Mouse (Mus musculus): ENCODE measurements around the gene Cmip.

The Cmip gene

GRCm38 (mm10) chr8:117465250-117465649 lies 208.4 kb downstream of the Cmip start:
- peak; percentile 52 for DNase-seq (ENCODE audit: low spot score)

GRCm38 (mm10) chr8:117467466-117467865 lies 210.6 kb downstream of the Cmip start:
- no peak for DNase-seq (ENCODE audit: low spot score)

DNA sequence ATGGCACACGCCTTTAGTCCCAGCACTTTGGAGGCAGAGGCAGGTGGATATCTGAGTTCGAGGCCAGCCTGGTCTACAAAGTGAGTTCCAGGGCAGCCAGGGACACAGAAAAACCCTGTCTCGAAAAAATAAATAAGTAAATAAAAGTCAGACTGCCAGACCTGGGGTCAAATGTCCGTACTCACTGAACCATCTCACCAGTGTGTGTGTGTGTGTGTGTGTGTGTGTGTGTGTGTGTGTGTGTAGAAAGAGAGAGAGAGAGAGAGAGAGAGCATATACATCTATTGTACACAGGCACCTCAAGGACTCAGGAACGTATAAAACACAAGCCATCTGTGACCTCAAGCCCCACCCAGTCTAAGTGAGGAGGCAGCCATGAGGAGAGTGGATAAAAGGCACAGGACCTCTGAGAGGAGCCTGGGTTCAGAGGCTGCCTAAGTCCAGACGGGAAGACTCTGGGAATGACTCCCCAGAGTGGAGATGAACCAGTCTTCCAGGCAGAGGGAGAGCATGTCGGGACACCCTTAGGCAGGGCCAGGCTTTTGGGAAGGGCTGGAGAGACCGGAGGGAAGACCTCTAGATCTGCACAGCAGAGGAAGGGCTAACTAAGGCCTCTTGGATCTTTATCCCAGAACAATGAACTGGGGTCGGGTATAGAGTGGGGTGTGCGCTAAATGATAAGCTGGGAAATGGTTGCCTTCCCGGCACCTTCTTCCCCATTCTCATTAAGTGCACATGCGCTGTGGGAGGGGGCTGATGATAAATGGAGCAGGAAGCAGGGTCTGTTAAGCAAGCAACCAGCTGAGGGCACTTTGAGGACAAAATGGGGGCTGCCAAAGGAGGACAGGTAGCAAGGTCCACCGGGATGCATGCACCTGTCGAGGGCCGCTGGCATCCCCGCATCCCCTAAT lies 212.8 kb downstream of the Cmip start:
- DNase-seq (ENCODE audit: low spot score), result no peak

GRCm38 (mm10) chr8:117470342-117470781 lies 213.5 kb downstream of the Cmip start:
- peak; percentile 70 for DNase-seq (ENCODE audit: low spot score)

DNA sequence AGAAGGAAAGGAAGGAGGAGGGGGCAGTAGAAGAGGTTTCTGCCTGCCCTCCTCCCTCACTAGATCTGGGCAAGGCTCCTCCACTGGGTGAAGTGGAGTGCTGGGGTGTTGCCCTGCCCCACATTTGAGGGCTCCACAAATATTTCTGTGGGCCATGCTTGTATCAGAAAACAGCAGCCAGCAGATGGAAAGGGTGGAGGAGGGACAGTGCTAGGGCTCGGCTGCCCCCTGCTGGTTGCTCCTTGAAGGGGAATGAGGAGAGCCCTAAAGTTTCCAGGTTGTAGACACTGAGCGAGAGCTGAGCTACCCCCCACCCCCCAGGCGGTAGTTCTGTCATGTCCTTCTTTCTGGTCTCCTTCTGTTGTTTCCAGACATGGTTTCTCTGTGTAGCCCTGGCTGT lies 214.3 kb downstream of the Cmip start:
- DNase-seq (ENCODE audit: low spot score), result peak; percentile 34

DNA sequence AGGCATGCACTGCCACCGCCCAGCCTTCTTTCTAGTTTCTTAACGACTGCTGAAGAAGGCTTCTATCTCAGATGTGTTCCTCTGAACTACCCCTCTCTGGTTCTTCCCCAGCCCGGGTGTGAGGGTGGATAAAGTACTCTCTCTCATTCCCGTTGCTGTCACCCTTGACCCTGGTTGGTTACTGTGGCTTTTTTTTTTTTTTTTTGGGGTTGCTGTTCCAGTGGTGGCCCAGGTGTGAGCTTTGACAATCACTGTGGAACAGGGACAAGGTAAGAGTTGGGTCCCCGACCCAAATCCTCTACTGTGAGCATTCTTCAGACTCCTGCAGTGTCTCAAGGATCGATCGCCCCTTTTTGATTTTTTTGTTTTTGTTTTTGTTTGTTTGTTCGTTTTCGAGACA lies 214.8 kb downstream of the Cmip start:
- DNase-seq (ENCODE audit: low spot score), result no peak

DNA sequence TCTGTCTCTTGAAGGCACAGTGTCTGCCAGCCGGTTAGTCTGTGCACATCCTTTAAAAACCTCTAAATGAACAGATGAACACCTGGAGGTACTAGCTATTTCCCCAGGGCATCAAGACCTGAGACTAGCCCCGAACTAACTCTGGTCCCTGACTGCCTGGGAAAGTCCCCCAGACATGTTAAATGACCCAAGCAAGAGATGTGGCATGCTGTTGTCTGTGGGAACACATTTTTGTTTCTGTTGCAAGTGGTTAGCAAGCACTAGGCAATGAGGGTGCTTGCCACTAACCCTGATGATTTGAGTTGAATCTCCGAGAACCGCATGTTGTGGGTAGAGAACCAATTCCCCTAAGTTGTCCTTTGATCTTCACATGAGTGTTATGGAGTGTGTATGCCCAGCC lies 215.5 kb downstream of the Cmip start:
- no peak for DNase-seq (ENCODE audit: low spot score)

DNA sequence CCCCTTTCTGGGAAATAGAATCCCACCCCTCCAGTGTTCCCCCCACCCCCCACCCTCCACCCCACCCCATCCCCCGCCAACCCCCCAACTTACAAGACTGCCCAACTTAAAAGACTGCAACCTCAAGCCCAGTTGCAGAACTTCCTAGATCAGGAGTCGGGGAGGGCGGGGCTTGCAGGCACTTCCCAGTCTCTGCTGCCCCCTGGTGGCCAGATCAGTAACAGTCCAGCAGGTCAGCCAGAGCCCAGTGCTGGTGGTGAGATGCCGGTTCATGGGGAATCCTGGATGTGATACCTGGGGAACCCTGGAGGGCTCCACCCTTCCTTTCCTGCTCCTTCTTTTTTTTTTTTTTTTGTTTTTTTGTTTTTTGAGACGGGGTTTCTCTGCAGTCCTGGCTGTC lies 218.1 kb downstream of the Cmip start:
- DNase-seq (ENCODE audit: low spot score), result peak; percentile 81

GRCm38 (mm10) chr8:117475819-117476218 lies 219.0 kb downstream of the Cmip start:
- DNase-seq (ENCODE audit: low spot score), result no peak

- no peak for DNase-seq (ENCODE audit: low spot score)
Measured at GRCm38 (mm10) chr8:117478082-117478481, 221.2 kb downstream of the Cmip start.

DNA sequence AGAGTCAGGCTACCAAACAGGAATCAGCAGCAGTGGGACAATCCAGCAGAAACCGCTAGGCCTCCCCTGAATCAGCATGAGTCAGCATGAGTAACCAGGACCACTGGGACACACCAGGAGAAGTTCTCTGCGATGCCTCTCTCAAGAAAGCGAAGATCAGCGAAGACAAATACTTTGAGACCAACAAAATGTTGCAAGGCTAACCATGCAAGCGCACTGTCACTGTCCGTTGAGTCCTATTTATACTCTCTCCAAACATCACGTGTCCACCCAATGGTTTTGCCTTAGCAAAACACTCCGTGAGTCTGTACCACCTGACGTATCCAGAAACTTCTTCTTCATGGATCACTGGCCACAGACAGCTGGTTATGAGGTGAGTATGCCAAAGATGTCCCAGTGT lies 223.1 kb downstream of the Cmip start:
- no peak for DNase-seq (ENCODE audit: low spot score)

DNA sequence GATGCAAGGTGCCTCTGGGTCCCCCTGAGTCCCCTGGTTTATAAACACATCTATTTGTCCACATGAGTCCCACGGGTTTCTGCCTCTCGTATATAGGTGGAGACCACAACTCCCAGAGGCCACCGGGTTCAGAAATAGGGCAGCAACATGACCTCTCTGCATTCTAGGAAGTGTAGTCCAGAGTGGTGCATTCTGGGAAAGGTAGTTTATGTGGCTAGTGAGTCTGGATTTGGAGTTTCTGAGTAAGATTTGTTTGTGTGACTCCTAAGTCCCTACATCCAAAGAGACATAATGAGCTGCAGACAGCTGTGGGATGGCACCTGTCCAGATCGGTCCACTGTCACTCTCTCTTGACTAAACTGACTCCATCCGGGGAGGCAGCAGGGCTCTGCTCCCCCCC lies 223.7 kb downstream of the Cmip start:
- DNase-seq (ENCODE audit: low spot score), result no peak

GRCm38 (mm10) chr8:117481830-117482229 lies 225.0 kb downstream of the Cmip start:
- no peak for DNase-seq (ENCODE audit: low spot score)

GRCm38 (mm10) chr8:117484731-117485130 lies 227.9 kb downstream of the Cmip start:
- no peak for DNase-seq (ENCODE audit: low spot score)

- no peak for DNase-seq (ENCODE audit: low spot score)
Measured at GRCm38 (mm10) chr8:117485316-117485715, 228.5 kb downstream of the Cmip start.

DNA sequence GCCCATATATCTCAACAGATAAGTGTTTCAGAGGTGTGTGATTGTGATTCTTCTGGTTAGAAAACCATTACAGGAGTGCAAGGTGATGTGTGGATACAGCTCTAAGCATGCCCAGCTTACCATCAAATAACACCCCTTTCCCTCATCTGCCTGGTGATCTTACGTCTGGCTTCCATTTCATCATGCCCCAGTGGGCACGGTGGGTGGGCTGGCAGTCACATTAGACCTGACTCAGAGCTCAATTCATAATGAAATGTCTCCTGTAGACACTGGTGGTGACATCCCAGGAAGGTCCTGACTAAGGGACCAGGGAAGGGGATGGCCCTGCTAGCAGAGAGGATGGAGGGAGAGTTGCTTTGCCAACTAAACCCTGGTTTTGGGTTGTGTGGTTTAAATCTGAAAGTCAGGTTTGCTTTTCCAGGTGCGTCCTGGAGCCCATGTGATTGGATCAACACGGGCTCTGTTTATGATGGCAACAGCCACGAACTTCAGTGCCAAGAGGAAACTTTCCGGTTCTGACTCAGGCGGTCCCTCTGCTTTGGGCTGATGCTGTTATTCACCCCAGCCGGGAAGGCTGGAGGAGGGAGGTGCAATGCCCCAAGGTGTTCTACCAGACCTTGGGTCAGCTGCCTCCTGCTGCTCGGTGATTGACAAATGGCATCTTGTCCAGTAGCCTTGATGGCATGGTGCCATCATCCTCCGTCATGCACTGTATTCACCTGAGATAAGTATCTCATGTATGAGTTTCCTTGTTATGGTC lies 231.6 kb downstream of the Cmip start:
- DNase-seq (ENCODE audit: low spot score), result no peak

- DNase-seq (ENCODE audit: low spot score), result no peak
Measured at GRCm38 (mm10) chr8:117493543-117493942, 236.7 kb downstream of the Cmip start.

DNA sequence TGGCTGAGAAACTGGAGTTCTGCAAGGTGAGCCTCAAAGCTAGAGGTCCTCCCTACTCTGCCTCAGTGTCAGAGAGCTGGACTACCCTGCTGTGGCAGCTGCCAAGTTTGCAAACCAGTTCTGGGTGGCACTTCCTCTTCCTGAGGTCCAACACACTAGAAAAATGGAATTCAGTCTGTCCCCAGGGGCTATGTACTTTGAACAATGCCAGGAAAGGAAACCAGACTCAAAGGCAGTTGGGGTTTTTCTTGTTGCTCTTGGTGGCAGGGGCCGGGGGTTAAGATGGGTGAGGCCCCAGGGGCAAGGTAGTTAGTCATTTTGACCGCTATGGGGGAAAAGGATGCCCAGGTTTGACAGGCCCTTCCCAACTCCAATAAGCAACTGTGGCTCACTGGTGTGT lies 238.0 kb downstream of the Cmip start:
- no peak for DNase-seq (ENCODE audit: low spot score)

DNA sequence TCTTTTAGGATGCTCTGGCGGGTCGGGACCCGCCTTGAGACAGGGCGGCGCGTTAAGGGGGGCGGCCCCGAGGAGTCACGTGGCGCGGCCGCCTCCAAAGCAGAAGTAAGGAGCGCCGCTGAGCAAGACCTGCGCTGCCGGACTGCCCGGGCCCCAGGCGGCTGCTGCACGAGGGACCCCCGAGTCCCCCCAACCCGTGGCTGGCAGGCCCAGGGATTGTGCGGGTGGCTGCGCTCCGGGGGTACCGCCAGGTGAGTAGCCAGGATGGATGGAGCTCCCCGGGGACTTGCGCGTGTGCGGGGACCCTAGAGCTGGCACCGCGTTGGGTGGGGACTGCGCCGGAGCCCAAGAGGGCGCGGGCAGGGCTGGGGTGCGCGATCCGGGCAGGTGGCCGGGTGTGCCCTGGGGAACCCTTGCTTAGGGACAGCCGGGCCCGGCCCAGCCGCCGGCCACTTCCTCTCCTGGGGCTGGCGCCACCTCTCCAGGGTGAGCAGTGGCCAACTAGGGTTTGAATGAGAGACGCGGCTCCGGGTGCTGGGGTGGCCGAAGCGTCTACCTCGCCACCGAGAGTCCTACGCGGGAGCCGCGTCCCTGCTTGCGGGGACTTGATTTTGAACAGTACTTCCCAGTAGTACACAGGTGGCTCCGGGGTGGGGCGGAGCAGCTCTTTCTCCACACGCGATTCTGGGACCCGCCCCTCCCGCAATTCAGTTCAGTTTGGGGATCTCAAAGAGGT lies 241.5 kb downstream of the Cmip start, which contains the start of gene Plcg2:
Gene Plcg2, plus strand, starts transcription at position 113 of the 736 bp plus-strand sequence.
- DNase-seq (ENCODE audit: low spot score), result peak; percentile 23

- DNase-seq (ENCODE audit: low spot score), result no peak
Measured at GRCm38 (mm10) chr8:117498915-117499540, 242.2 kb downstream of the Cmip start.

GRCm38 (mm10) chr8:117500232-117500823 lies 243.5 kb downstream of the Cmip start:
- DNase-seq (ENCODE audit: low spot score), result no peak
